Mouse (Mus musculus): ENCODE data around the gene Glul.

- TF ChIP-seq UBTF (IDR thresholded peaks at IDR 0.05; ENCODE audit: low read depth, low read length) = no peak
- no peak for TF ChIP-seq CHD2 (IDR thresholded peaks at IDR 0.05; ENCODE audit: low read length)
- no peak for TF ChIP-seq EP300 (IDR thresholded peaks at IDR 0.05; ENCODE audit: low read length)
- TF ChIP-seq POLR2A (IDR thresholded peaks at IDR 0.05; ENCODE audit: low read depth, low read length) = no peak
- no peak for TF ChIP-seq MAZ (IDR thresholded peaks at IDR 0.05; ENCODE audit: low read depth, low read length)
- TF ChIP-seq USF1 (IDR thresholded peaks at IDR 0.05; ENCODE audit: low read depth, low read length) = no peak
- no peak for TF ChIP-seq E2F4 (IDR thresholded peaks at IDR 0.05; ENCODE audit: insufficient replicate concordance, low read depth, low read length)
- no peak for TF ChIP-seq KAT2A (IDR thresholded peaks at IDR 0.05; ENCODE audit: insufficient replicate concordance, low read length)
- no peak for TF ChIP-seq CTCF (conservative IDR thresholded peaks at IDR 0.05 in 1 of 2, IDR thresholded peaks at IDR 0.05 in 1 of 2; ENCODE audit: low read depth in 2 of 2, low read length in 2 of 2)
- no peak for TF ChIP-seq MXI1 (IDR thresholded peaks at IDR 0.05; ENCODE audit: low read depth, low read length)
- TF ChIP-seq RAD21 (IDR thresholded peaks at IDR 0.05; ENCODE audit: low read depth, low read length) = no peak
- no peak for TF ChIP-seq MYC (IDR thresholded peaks at IDR 0.05; ENCODE audit: low read depth, low read length)
Measured at GRCm38 (mm10) chr1:153908208-153908607, 8.5 kb downstream of the Glul start.
